Mouse (Mus musculus): ENCODE measurements around the gene AW551984. TPM values are rescaled to one million over a fixed set of nuclear protein-coding genes. Genes with fewer than 3 reads are reported as not detected.

The AW551984 gene
- polyA plus RNA-seq (2015; fragmentation: Nextera tagmentation; extraction: Ambion mirVana): 3.2 and 4.6 TPM in 2 replicates

DNA sequence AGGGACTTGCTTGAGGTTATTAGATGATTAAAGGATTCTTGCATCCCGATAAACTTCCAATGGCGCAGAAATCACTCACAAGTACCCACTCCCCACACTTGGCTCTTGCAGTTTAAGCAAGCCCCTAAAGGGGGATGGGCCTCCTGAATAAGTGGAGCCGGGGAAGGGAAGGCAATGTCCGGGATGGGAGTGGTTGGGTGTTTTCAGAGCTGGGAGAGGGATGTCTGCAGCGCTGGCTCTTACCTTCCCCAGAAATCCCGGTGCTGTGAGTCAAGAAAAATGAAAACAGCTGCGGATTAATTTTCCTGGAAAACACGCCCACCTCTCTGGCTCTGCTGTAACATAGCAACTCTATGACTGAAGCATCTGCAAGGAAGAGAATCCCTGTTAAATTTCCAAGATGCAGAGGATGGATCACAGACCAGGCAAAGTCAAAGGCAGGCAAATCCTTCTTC is at the start of gene AW551984:
Gene AW551984, minus strand, starts transcription at position 405 of the 455 bp plus-strand sequence.
- WGBS (ENCODE audit: insufficient replicate concordance): under 1% methylated on average over 8 of the region's 8 CpGs
- Histone ChIP-seq H3K36me3 (replicated peaks) (no peaks in the 10 kb centered on the region), H3K4me2 (0 out of 2 replicates have a peak within 1 kb of the TSS, but pooled peaks have one; percentile 5), H3K27me3 (peaks cover 17% of the 10 kb centered on the region), H3K9me3 (replicated peaks) (no peaks in the 10 kb centered on the region), H3K4me3 (replicated peaks) (no peak within 1 kb of the TSS), H3K4me1 (replicated peaks) (no peaks in the 10 kb centered on the region), H3K27ac (replicated peaks) (no peak within 1 kb of the TSS), H3K9ac (no peak within 1 kb of the TSS)
- ATAC-seq (ENCODE audit: insufficient read depth): no peak

DNA sequence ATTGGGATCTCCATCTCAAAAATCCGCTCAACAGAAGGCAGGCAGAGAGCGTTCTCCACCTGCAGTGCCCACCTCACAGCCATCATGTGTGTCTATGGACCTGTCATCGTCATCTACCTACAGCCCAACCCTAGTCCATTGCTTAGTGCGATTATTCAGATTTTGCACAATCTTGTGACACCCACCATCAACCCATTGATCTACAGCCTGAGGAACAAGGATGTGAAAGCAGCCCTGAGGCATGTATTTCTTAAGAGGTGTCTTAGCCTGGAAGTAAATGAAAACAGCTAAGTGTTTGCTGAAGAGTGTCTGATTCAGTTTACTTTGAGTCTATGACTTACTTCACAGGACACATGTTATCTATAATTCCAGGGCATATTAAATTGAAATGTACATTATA is 43.2 kb upstream of the AW551984 start:
- no peak overlapping the region for H3K27ac ChIP-seq (replicated peaks)
- no peaks in the 10 kb centered on the region for H3K4me1 ChIP-seq (replicated peaks)
- H3K9me3 ChIP-seq (replicated peaks): no peaks in the 10 kb centered on the region
- H3K27me3 ChIP-seq: no peaks in the 10 kb centered on the region
- H3K4me2 ChIP-seq: no peak overlapping the region
- H3K4me3 ChIP-seq (replicated peaks): no peak overlapping the region
- H3K36me3 ChIP-seq (replicated peaks): no peaks in the 10 kb centered on the region
- 57% methylated on average over 4 of the region's 4 CpGs for WGBS (ENCODE audit: insufficient replicate concordance)
- ATAC-seq (ENCODE audit: insufficient read depth): no peak
- H3K9ac ChIP-seq: no peak overlapping the region

GRCm38 (mm10) chr9:39644785-39645184 is 40.6 kb upstream of the AW551984 start, which contains the start of gene Olfr961:
Gene Olfr961, plus strand, starts transcription at chr9:39645085.
- no peaks in the 10 kb centered on the region for H3K36me3 ChIP-seq (replicated peaks)
- no peak within 1 kb of the TSS for H3K27ac ChIP-seq (replicated peaks)
- H3K4me1 ChIP-seq (replicated peaks): no peaks in the 10 kb centered on the region
- H3K9me3 ChIP-seq (replicated peaks): no peaks in the 10 kb centered on the region
- no peaks in the 10 kb centered on the region for H3K27me3 ChIP-seq
- H3K9ac ChIP-seq: no peak within 1 kb of the TSS
- H3K4me2 ChIP-seq: no peak within 1 kb of the TSS
- H3K4me3 ChIP-seq (replicated peaks): no peak within 1 kb of the TSS
- ATAC-seq (ENCODE audit: insufficient read depth): no peak

DNA sequence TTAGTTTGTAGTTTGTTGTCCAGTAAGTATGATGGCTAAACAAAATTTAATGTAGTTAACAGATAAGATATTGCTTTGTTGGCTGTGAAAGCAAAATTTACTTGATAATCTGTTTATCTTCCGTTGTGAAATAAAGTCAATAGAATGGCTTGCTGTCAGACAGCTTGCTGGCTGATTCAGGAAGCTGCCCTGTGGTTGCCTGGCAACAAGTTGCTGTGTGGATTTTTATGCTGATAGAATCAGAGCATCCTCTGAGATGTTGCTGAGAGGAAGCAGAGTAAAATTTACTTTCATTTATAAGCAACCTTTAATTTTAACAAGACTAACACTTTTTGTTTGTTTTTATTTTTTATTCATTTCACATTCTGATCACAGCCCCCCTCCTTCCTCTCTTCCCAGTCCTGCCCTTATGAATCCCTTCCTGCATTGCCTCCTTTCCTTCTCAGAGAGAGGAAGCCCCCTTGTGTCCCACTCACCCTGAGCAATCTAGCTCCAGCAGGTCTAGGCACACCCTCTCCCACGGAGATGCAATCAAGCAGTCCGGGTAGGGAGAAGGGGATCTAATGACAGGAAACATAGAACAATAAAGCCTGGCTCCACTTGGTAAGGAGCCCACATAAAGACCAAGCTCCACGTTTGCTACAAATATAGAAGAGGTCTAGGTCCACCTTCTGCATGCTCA is 29.9 kb upstream of the AW551984 start:
- H3K9ac ChIP-seq: no peak overlapping the region
- no peak overlapping the region for H3K27ac ChIP-seq (replicated peaks)
- WGBS (ENCODE audit: insufficient replicate concordance): 4% methylated on average over 4 of the region's 4 CpGs
- H3K4me2 ChIP-seq: no peak overlapping the region
- H3K9me3 ChIP-seq (replicated peaks): no peaks in the 10 kb centered on the region
- H3K27me3 ChIP-seq: no peaks in the 10 kb centered on the region
- no peaks in the 10 kb centered on the region for H3K4me1 ChIP-seq (replicated peaks)
- H3K36me3 ChIP-seq (replicated peaks): no peaks in the 10 kb centered on the region
- no peak overlapping the region for H3K4me3 ChIP-seq (replicated peaks)
- no peak for ATAC-seq (ENCODE audit: insufficient read depth)

DNA sequence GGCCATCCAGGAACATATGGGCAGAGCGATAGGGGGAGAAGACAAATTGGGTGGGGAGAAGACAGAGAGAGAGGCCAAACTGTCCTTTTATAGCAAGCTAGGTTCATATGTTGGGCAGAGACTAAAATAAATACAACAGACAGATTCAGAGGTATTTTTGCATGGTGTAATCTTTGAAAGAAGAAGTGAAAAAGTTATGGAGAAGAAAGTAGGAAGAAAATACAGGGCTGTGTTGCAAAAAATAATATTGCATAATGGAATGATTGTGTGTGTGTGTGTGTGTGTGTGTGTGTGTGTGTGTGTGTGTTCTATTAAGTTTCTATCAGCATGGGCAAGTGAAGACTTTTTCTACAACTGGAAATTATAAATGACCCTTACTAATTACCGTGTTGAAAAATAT is 24.9 kb upstream of the AW551984 start:
- Histone ChIP-seq H3K4me2 (no peak overlapping the region), H3K36me3 (replicated peaks) (no peaks in the 10 kb centered on the region), H3K9ac (no peak overlapping the region), H3K4me3 (replicated peaks) (no peak overlapping the region), H3K27ac (replicated peaks) (no peak overlapping the region), H3K9me3 (replicated peaks) (no peaks in the 10 kb centered on the region), H3K27me3 (no peaks in the 10 kb centered on the region), H3K4me1 (replicated peaks) (no peaks in the 10 kb centered on the region)
- no peak for ATAC-seq (ENCODE audit: insufficient read depth)
- 69% methylated on average over 2 of the region's 2 CpGs for WGBS (ENCODE audit: insufficient replicate concordance)

DNA sequence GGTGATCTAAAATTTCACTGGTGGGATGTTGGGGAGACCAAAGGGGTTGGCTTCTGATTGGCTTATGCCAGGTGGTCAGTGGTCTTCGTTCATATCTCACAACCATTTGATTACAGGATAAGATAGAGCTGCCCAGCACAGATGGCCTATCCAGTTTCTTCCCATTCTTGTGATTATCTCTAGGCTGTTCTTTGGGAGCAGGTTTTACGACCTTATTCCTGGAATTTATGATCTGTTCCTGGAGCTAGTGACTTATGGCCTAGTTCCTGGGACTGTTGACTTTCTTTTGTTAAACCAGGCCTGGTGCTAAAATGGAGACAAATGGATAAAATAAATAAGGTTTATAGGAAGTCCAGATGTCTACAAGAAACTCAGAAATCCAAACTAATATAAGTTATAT is 20.5 kb upstream of the AW551984 start:
- Histone ChIP-seq H3K9me3 (replicated peaks) (no peaks in the 10 kb centered on the region), H3K4me1 (replicated peaks) (no peaks in the 10 kb centered on the region), H3K4me2 (no peak overlapping the region), H3K4me3 (replicated peaks) (no peak overlapping the region), H3K27me3 (no peaks in the 10 kb centered on the region), H3K36me3 (replicated peaks) (no peaks in the 10 kb centered on the region), H3K27ac (replicated peaks) (no peak overlapping the region), H3K9ac (no peak overlapping the region)
- 23% methylated on average over 2 of the region's 2 CpGs for WGBS (ENCODE audit: insufficient replicate concordance)
- no peak for ATAC-seq (ENCODE audit: insufficient read depth)

- Histone ChIP-seq H3K9me3 (replicated peaks) (no peaks in the 10 kb centered on the region), H3K9ac (no peak overlapping the region), H3K4me2 (no peak overlapping the region), H3K4me3 (replicated peaks) (no peak overlapping the region), H3K27ac (replicated peaks) (no peak overlapping the region), H3K36me3 (replicated peaks) (no peaks in the 10 kb centered on the region), H3K4me1 (replicated peaks) (no peaks in the 10 kb centered on the region), H3K27me3 (no peaks in the 10 kb centered on the region)
- no peak for ATAC-seq (ENCODE audit: insufficient read depth)
- 62% methylated on average over 3 of the region's 3 CpGs for WGBS (ENCODE audit: insufficient replicate concordance)
These were observed 19.6 kb upstream of the AW551984 start for GRCm38 (mm10) chr9:39623783-39624182.

DNA sequence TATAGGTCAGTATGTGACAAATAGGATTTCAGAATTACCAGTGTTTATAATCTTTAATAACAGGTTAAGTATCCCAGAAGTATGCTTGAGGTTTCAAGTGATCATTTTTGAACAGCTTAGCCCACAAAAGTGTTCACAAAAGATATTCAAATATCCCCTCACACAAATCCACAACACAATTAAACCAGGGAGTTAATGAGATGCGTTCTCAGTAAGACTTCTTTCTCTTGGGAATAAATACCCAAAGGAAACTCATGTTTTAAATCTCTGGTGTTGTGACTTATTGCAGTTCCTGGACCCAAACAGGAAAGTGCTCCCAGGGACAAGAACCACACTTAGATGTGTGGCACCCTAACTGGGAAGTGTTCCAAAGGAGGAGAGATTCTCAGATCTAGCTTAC is 16.9 kb upstream of the AW551984 start, which contains the start of gene Olfr960:
Gene Olfr960, plus strand, starts transcription at position 301 of the 400 bp plus-strand sequence.
- no peaks in the 10 kb centered on the region for H3K27me3 ChIP-seq
- ATAC-seq (ENCODE audit: insufficient read depth): no peak
- H3K9ac ChIP-seq: no peak within 1 kb of the TSS
- H3K27ac ChIP-seq (replicated peaks): no peak within 1 kb of the TSS
- H3K9me3 ChIP-seq (replicated peaks): no peaks in the 10 kb centered on the region
- no peak within 1 kb of the TSS for H3K4me3 ChIP-seq (replicated peaks)
- H3K4me1 ChIP-seq (replicated peaks): no peaks in the 10 kb centered on the region
- WGBS (ENCODE audit: insufficient replicate concordance): 58% methylated on average over 1 of the region's 1 CpGs
- no peaks in the 10 kb centered on the region for H3K36me3 ChIP-seq (replicated peaks)
- H3K4me2 ChIP-seq: no peak within 1 kb of the TSS

DNA sequence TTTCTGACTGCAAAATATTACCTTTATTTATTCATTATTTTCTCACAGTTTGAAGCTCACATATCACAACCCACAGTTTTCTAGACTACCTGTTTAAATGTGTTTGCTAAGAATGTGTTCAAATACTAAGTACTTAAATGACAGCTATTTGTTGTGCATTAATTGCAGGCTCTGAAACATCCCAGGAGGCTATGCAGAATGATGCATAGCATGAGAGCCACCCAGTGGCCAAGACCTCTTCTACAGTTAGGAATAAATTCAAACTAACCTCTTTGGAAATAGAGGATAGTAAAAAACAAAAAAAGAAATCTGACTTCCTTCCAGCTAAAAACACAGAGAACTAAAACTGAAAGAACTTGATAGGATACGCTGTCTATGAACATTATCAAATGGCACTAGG is 7.8 kb upstream of the AW551984 start:
- Histone ChIP-seq H3K9ac (no peak overlapping the region), H3K27me3 (no peaks in the 10 kb centered on the region), H3K4me3 (replicated peaks) (no peak overlapping the region), H3K36me3 (replicated peaks) (no peaks in the 10 kb centered on the region), H3K4me2 (no peak overlapping the region), H3K27ac (replicated peaks) (no peak overlapping the region), H3K9me3 (replicated peaks) (no peaks in the 10 kb centered on the region), H3K4me1 (replicated peaks) (no peaks in the 10 kb centered on the region)
- ATAC-seq (ENCODE audit: insufficient read depth): no peak
- 50% methylated on average over 1 of the region's 1 CpGs for WGBS (ENCODE audit: insufficient replicate concordance)

DNA sequence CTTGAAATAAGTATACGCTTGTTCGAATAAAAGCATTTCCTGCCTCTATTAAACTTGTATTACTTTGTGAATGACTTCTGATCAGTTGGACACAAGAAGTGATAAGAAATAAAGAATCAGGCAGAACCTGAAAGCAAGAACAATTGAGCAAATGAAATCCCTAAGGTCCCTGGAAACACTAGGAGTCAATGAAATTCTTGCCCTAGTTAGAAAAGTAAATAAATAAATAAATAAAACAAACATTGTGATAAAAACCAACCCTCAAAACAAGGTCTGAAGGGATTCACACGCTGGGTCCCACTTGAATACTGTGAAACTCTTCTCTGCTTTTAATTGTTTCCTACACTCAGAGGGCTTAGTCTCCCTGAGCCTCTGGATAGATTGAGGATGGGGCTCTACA is 6.2 kb upstream of the AW551984 start, which contains the start of gene Olfr148:
Gene Olfr148, plus strand, starts transcription at position 301 of the 400 bp plus-strand sequence.
- Histone ChIP-seq H3K36me3 (replicated peaks) (no peaks in the 10 kb centered on the region), H3K27me3 (no peaks in the 10 kb centered on the region), H3K4me2 (no peak within 1 kb of the TSS), H3K9me3 (replicated peaks) (no peaks in the 10 kb centered on the region), H3K27ac (replicated peaks) (no peak within 1 kb of the TSS), H3K4me3 (replicated peaks) (no peak within 1 kb of the TSS), H3K9ac (no peak within 1 kb of the TSS), H3K4me1 (replicated peaks) (no peaks in the 10 kb centered on the region)
- 56% methylated on average over 3 of the region's 3 CpGs for WGBS (ENCODE audit: insufficient replicate concordance)
- no peak for ATAC-seq (ENCODE audit: insufficient read depth)

GRCm38 (mm10) chr9:39608497-39608896 is 4.3 kb upstream of the AW551984 start:
- no peaks in the 10 kb centered on the region for H3K9me3 ChIP-seq (replicated peaks)
- peaks cover 6% of the 10 kb centered on the region for H3K27me3 ChIP-seq
- H3K4me3 ChIP-seq (replicated peaks): no peak overlapping the region
- no peaks in the 10 kb centered on the region for H3K36me3 ChIP-seq (replicated peaks)
- H3K4me1 ChIP-seq (replicated peaks): no peaks in the 10 kb centered on the region
- ATAC-seq (ENCODE audit: insufficient read depth): no peak
- H3K27ac ChIP-seq (replicated peaks): no peak overlapping the region
- H3K4me2 ChIP-seq: no peak overlapping the region
- no peak overlapping the region for H3K9ac ChIP-seq
